Mouse (Mus musculus) liver, embryonic 14.5 days (tissue): ENCODE measurements around the gene Ube2cbp. TPM values are rescaled to one million over a fixed set of nuclear protein-coding genes. Genes with fewer than 3 reads are reported as not detected.

Experiments
- ATAC-seq: fragments of 200-750 bp; cut with Nextera tagmentation; 2 replicates; pipeline ENCODE4 v1.8.0; 2017; ENCODE audit warnings: moderate number of reproducible peaks, mild to moderate bottlenecking, moderate library complexity; ENCODE audit not compliant: insufficient read depth
- DNase-seq, 3 experiments: peaks; one replicate each; pipeline ENCODE4 v3.0.0-alpha.2; 2012 to 2013; ENCODE audit warnings: low read depth in 3 of 3, low spot score in 3 of 3
- H3K27ac ChIP-seq: fragments of 300-500 bp; sonication (generic); 2 replicates; pipeline ENCODE4 v1.5.1; 2014; ENCODE audit warnings: moderate library complexity, mild to moderate bottlenecking, control low read depth, inconsistent platforms
- H3K27me3 ChIP-seq: fragments of 300-500 bp; sonication (generic); 2 replicates; pipeline ENCODE4 v1.6.1; 2014; ENCODE audit warnings: mild to moderate bottlenecking, low read length, moderate library complexity; ENCODE audit not compliant: control insufficient read depth, insufficient read depth
- H3K36me3 ChIP-seq: fragments of 300-500 bp; sonication (generic); replicated peaks from 2 replicates; pipeline ENCODE4 v1.6.1; 2014; ENCODE audit warnings: low read depth; ENCODE audit not compliant: control insufficient read depth, insufficient read depth
- H3K4me1 ChIP-seq, 2 experiments: fragments of 200-500 bp in 1 of 2; fragments of 300-500 bp in 1 of 2; sonication (generic) in 1 of 2; replicated peaks; 2 replicates each; pipeline ENCODE4 v1.6.1; 2012 to 2014; ENCODE audit warnings: antibody characterized with exemption in 1 of 2, inconsistent platforms in 1 of 2, low read length in 1 of 2; ENCODE audit not compliant: control insufficient read depth in 2 of 2, insufficient read depth in 2 of 2
- H3K4me2 ChIP-seq: fragments of 300-500 bp; sonication (generic); 2 replicates; pipeline ENCODE4 v1.6.1; 2014; ENCODE audit warnings: low read depth, mild to moderate bottlenecking, control low read depth, moderate library complexity
- H3K4me3 ChIP-seq, 2 experiments: fragments of 200-500 bp in 1 of 2; fragments of 300-500 bp in 1 of 2; sonication (generic) in 1 of 2; 2 replicates each; pipeline ENCODE4 v1.5.1; 2012 to 2014; ENCODE audit warnings: low read depth in 2 of 2, low read length in 2 of 2, mild to moderate bottlenecking in 2 of 2, control low read depth in 1 of 2, inconsistent platforms in 1 of 2, moderate library complexity in 1 of 2; ENCODE audit not compliant: insufficient read depth in 1 of 2
- H3K9ac ChIP-seq: fragments of 300-500 bp; sonication (generic); replicated peaks from 2 replicates; pipeline ENCODE4 v1.6.1; 2014; ENCODE audit warnings: mild to moderate bottlenecking, control low read depth, moderate library complexity
- H3K9me3 ChIP-seq: fragments of 300-500 bp; sonication (generic); 2 replicates; pipeline ENCODE4 v1.6.1; 2016; ENCODE audit warnings: low read length, mixed read lengths; ENCODE audit not compliant: control insufficient read depth
- CTCF ChIP-seq: IDR thresholded peaks from 2 replicates; pipeline ENCODE4 v1.5.1; 2016; ENCODE audit warnings: antibody characterized with exemption, low read depth, control low read depth
- EP300 ChIP-seq: IDR thresholded peaks from 2 replicates; pipeline ENCODE4 v1.6.1; 2016; ENCODE audit warnings: antibody characterized with exemption, low read depth
- WGBS: fragments of 180-500 bp; shearing (Covaris S2); extraction: QIAGEN DNeasy Blood & Tissue Kit; methylation state at CpG from one replicate; pipeline ENCODE4 v1.1.7; 2014; ENCODE audit not compliant: insufficient replicate concordance; 5-methylcytosine and 5-hydroxymethylcytosine counted together
- polyA plus RNA-seq, 2 experiments: library from polyadenylated mRNA; depleted of rRNA in 1 of 2; stranded (reverse) in 1 of 2; unstranded in 1 of 2; fragments of >200 nt; fragmentation: Nextera tagmentation in 1 of 2; extraction: Ambion mirVana in 1 of 2; gene quantifications; 2 replicates each; pipeline versions ENCODE4 v1.2.1 to v1.2.3; 2012 to 2014

Ube2cbp gene
- polyA plus RNA-seq, 2 experiments: 1.5 to 2.3 TPM

DNA sequence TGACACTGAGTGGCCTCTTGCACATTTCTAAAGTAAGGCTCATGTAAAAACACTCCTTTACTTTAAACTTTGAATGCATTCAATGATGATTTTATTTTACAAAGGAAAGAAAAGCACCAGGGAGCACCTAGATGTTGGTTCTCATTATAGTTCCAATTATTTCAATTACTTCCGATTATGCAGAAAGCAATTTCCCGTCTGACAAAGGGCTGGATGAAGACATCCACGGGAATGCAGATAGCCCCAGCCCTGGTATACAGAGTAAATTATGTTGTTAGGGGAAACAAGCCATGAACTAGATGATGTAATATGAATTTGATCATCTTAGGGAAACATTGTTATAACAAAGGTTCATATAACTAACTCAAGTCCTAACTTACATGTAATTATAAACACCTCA lies 113.3 kb downstream of the Ube2cbp start:
- H3K27ac ChIP-seq: no peak overlapping the region
- H3K27me3 ChIP-seq: no peaks in the 10 kb centered on the region
- H3K4me3 ChIP-seq: no peak overlapping the region
- no peak for TF ChIP-seq EP300
- TF ChIP-seq CTCF: no peak
- WGBS: 64% methylated on average over 3 of the region's 3 CpGs
- no peak overlapping the region for H3K4me2 ChIP-seq
- no peaks in the 10 kb centered on the region for H3K36me3 ChIP-seq
- DNase-seq (no peak), ATAC-seq (no peak)
- no peak overlapping the region for H3K9ac ChIP-seq
- H3K4me1 ChIP-seq: no peaks in the 10 kb centered on the region
- H3K9me3 ChIP-seq: no peaks in the 10 kb centered on the region

DNA sequence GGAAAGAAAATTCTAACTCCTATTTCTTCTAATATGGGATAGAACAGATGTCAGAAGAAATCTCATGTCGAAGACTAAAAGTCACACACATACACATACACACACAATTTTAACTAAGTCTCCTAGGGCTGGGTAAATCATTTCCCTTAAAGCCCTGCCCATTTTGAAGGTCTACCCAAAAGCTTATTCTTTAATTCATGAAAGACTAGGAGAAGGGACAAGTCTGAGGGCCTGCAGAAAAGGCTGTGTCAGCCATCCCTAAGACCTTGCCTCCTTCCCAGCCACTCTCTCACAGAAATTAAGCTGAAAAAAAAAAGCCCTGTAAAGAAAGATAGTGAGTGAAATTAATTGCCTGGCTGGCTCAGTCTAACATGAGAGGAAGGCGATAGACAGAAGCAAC lies 128.0 kb downstream of the Ube2cbp start:
- ATAC-seq (no peak), DNase-seq (no peak)
- Histone ChIP-seq H3K4me1 (no peaks in the 10 kb centered on the region), H3K4me3 (no peak overlapping the region), H3K27ac (no peak overlapping the region), H3K4me2 (no peak overlapping the region), H3K9me3 (no peaks in the 10 kb centered on the region), H3K27me3 (no peaks in the 10 kb centered on the region), H3K9ac (no peak overlapping the region), H3K36me3 (no peaks in the 10 kb centered on the region)
- WGBS: 74% methylated on average over 2 of the region's 2 CpGs
- TF ChIP-seq EP300 (no peak), CTCF (no peak)

DNA sequence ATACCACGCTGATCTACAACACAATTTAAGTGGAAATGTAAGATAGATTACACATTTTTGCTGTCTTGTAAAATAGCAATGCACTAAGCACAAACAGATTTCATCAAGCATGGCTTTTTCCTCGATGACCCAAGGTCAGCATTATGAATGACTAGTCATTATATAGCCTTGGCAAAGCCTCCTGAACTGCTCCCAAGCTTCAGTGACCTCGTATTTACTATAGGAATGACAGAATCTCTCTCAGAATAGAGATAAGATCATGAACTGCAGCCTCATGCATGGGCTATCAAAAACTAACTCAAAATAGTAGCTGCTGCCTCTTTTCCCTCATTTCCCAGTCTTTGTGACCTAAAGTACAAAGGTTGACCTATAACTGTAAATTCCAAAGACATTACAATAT lies 128.4 kb downstream of the Ube2cbp start:
- Histone ChIP-seq H3K27ac (no peak overlapping the region), H3K36me3 (no peaks in the 10 kb centered on the region), H3K27me3 (no peaks in the 10 kb centered on the region), H3K4me2 (no peak overlapping the region), H3K4me3 (no peak overlapping the region), H3K9ac (no peak overlapping the region), H3K9me3 (no peaks in the 10 kb centered on the region), H3K4me1 (no peaks in the 10 kb centered on the region)
- DNase-seq (no peak), ATAC-seq (no peak)
- TF ChIP-seq EP300 (no peak), CTCF (no peak)
- 49% methylated on average over 3 of the region's 3 CpGs for WGBS

DNA sequence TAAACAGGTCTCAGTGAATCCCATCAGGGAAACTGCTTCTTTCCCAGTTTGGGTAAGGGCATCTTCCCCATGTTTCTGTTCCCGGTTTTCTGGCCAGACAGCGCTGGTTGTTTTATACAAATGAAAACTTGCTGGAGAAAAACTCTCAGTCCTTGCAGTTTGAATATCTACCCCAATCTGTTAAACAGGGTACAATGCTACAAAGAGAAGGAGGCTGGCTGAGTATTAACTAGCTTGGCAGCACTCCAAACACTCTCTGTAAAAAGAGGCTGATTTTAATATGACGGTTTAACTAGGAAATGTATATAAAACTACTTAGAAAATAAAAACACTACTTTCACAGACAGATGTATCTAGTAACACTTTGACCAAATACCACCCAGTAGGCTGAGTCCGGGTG lies 129.2 kb downstream of the Ube2cbp start:
- Histone ChIP-seq H3K36me3 (no peaks in the 10 kb centered on the region), H3K9ac (no peak overlapping the region), H3K9me3 (no peaks in the 10 kb centered on the region), H3K4me1 (no peaks in the 10 kb centered on the region), H3K27me3 (no peaks in the 10 kb centered on the region), H3K27ac (no peak overlapping the region), H3K4me2 (no peak overlapping the region), H3K4me3 (no peak overlapping the region)
- TF ChIP-seq EP300 (no peak), CTCF (no peak)
- 67% methylated on average over 4 of the region's 4 CpGs for WGBS
- no peak for ATAC-seq
- no peak for DNase-seq

DNA sequence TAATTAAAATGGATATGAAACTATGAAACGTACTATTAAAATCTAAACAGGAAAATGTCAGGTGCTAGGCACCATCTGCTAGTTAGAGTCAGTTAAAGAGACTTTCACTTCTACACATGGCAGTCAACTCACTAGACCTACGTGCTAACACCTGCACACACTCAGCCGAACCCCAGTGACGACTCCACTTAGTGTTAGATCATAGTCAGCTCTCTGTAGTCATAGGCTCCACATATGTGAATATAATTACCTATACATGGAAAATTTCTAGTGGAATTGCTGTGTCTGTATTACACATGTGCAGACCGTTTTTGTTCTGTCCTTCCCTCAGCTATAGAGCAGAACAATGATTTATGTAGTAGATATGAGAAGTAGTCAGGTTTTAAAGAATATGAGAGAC lies 130.4 kb downstream of the Ube2cbp start:
- 72% methylated on average over 5 of the region's 5 CpGs for WGBS
- no peaks in the 10 kb centered on the region for H3K9me3 ChIP-seq
- H3K4me1 ChIP-seq: no peaks in the 10 kb centered on the region
- ATAC-seq: no peak
- no peaks in the 10 kb centered on the region for H3K27me3 ChIP-seq
- H3K36me3 ChIP-seq: no peaks in the 10 kb centered on the region
- H3K4me3 ChIP-seq: no peak overlapping the region
- TF ChIP-seq EP300: no peak
- TF ChIP-seq CTCF: no peak
- no peak for DNase-seq
- no peak overlapping the region for H3K9ac ChIP-seq
- no peak overlapping the region for H3K4me2 ChIP-seq
- H3K27ac ChIP-seq: no peak overlapping the region

DNA sequence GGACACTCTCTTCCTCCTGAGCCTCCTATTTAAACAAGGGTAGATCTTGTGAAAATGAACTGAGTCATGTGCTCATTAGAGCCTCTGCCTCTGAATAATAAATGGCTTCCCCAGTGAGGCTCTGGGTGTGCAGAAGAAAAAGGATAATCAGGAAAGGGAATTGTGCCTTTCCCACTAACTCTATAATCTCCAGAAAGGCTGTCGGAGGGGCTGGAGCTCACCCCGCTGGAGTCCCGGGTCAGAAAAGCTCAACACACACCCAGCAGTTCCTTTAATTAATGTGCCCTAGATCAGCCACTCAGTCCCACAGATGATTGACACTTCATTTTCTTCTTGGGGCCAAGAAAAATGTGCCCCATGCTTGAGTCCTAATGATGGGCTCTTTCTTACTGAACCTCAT lies 134.2 kb downstream of the Ube2cbp start:
- no peaks in the 10 kb centered on the region for H3K36me3 ChIP-seq
- H3K27ac ChIP-seq: no peak overlapping the region
- no peak overlapping the region for H3K4me2 ChIP-seq
- no peak overlapping the region for H3K9ac ChIP-seq
- 61% methylated on average over 3 of the region's 3 CpGs for WGBS
- H3K4me1 ChIP-seq: no peaks in the 10 kb centered on the region
- H3K4me3 ChIP-seq: no peak overlapping the region
- DNase-seq: no peak
- no peaks in the 10 kb centered on the region for H3K9me3 ChIP-seq
- TF ChIP-seq EP300 (no peak), CTCF (no peak)
- no peaks in the 10 kb centered on the region for H3K27me3 ChIP-seq
- no peak for ATAC-seq
